ENCODE assay signal across 9 mouse cellular contexts in genomic region chr11:101645411-101646282, GRCm38 (mm10). TPM values are rescaled to one million over a fixed set of nuclear protein-coding genes. Genes with fewer than 3 reads are reported as not detected.
DNase-seq lines count a peak whose midpoint lies in the region; ATAC-seq lines count a peak whose summit lies in the region.
"Not testable (repeated sequence)": the region's sequence is repeated elsewhere in the genome, so short reads cannot be mapped to it uniquely, and the experiment has no call there.
"Had no signal": no experiment of that assay in that cellular context is flagged by ENCODE, and none has a peak within 500 bp of the region (broad histone marks: within the 10 kb centered on the region; RNA-seq: fewer than 3 reads in every experiment).

No protein-coding gene starts in this region.

- peak; percentile 68 to 73 for DNase-seq in adrenal gland, postnatal 36 days
- DNase-seq in embryonic facial prominence, embryonic 11.5 days (ENCODE audit: low spot score), result peak; percentile 84
- DNase-seq in left cerebral cortex, postnatal 36 days (ENCODE audit: low spot score in 2 of 2), result peak; percentile 73 to 74
- DNase-seq in right cerebral cortex, postnatal 14 days, result peak; percentile 62
- peak; percentile 56 for DNase-seq in urinary bladder, postnatal 25 days (ENCODE audit: low spot score)

- peak overlapping the region; percentile 83 for H3K27ac ChIP-seq in embryonic facial prominence, embryonic 11.5 days (replicated peaks; ENCODE audit: low read depth, low read length)
- H3K27ac ChIP-seq in intestine, embryonic 16.5 days (ENCODE audit: low read length), result peak overlapping the region; percentile 72

- not testable (repeated sequence) for H3K9me3 ChIP-seq in embryonic facial prominence, embryonic 11.5 days (replicated peaks; ENCODE audit: control insufficient read depth, low read length); intestine, embryonic 16.5 days (ENCODE audit: control insufficient read depth, low read length)

- not testable (repeated sequence) for H3K4me1 ChIP-seq in embryonic facial prominence, embryonic 11.5 days (ENCODE audit: control insufficient read depth, insufficient read depth, low read length); intestine, embryonic 16.5 days (ENCODE audit: control insufficient read depth, insufficient read depth, low read length)

- peak overlapping the region; percentile 19; the same call in 1 of the 2 replicates for H3K4me2 ChIP-seq in embryonic facial prominence, embryonic 11.5 days (ENCODE audit: low read depth, low read length)
- peak overlapping the region; percentile 47 for H3K4me2 ChIP-seq in intestine, embryonic 16.5 days (ENCODE audit: low read depth, low read length)

- 0 out of 2 replicates have a peak overlapping the region, but pooled peaks have one; percentile 18 for H3K4me3 ChIP-seq in embryonic facial prominence, embryonic 11.5 days (ENCODE audit: low read depth, low read length)
- peak overlapping the region; percentile 37 for H3K4me3 ChIP-seq in intestine, embryonic 16.5 days (ENCODE audit: low read length)

- intact Hi-C loops in left cerebral cortex, postnatal 36 days (cut with DNase I), result not testable (repeated sequence)

- peak; percentile 86 for ATAC-seq in embryonic facial prominence, embryonic 11.5 days (replicated peaks; ENCODE audit: insufficient number of reproducible peaks, low FRiP score, low TSS enrichment, low read depth)
- ATAC-seq in granulocyte monocyte progenitor cell, adult 5-6 weeks (replicated peaks; ENCODE audit: poor library complexity, severe bottlenecking), result peak; percentile 68
- ATAC-seq in intestine, embryonic 16.5 days, result peak; percentile 79
- ATAC-seq in megakaryocyte-erythroid progenitor cell, adult 5-6 weeks (replicated peaks; ENCODE audit: low FRiP score, low TSS enrichment, poor library complexity, severe bottlenecking), result peak; percentile 81

- not testable (repeated sequence) for H3K36me3 ChIP-seq in embryonic facial prominence, embryonic 11.5 days (replicated peaks; ENCODE audit: control insufficient read depth, insufficient read depth, low read depth, low read length); intestine, embryonic 16.5 days (ENCODE audit: control insufficient read depth, insufficient read depth, low read length)

- not testable (repeated sequence) for H3K27me3 ChIP-seq in embryonic facial prominence, embryonic 11.5 days (ENCODE audit: control insufficient read depth, insufficient read depth, low read length); intestine, embryonic 16.5 days (replicated peaks; ENCODE audit: control insufficient read depth, insufficient read depth, low read length)

- under 1% methylated on average over 43 of the region's 56 CpGs for whole genome bisulfite sequencing in embryonic facial prominence, embryonic 11.5 days
- under 1% methylated on average over 42 of the region's 56 CpGs for WGBS in intestine, embryonic 16.5 days

- peak overlapping the region; percentile 48 for H3K9ac ChIP-seq in embryonic facial prominence, embryonic 11.5 days (replicated peaks; ENCODE audit: low read length)
- H3K9ac ChIP-seq in intestine, embryonic 16.5 days (ENCODE audit: low read depth, low read length), result peak overlapping the region; percentile 56; the same call in 1 of the 2 replicates

RNA-seq across cellular contexts. Expression of gene Rdm1, which starts 18.7 kb away (rescaled TPM):
- total RNA-seq in adrenal gland, postnatal 36 days (2021), result 10 to 100 TPM; 24.0 to 31.6 TPM
- polyA plus RNA-seq in embryonic facial prominence, embryonic 11.5 days (2014; fragmentation: Nextera tagmentation; extraction: Ambion mirVana), result 37.3 and 43.0 TPM in 2 replicates
- total RNA-seq in granulocyte monocyte progenitor cell, adult 5-6 weeks (2014; fragmentation: Nextera tagmentation), result 6.4 and 28.8 TPM in 2 replicates
- 6.2 and 17.0 TPM in 2 replicates for total RNA-seq in granulocyte monocyte progenitor cell, adult 5-6 weeks (2017)
- 36.3 and 41.7 TPM in 2 replicates for polyA plus RNA-seq in intestine, embryonic 16.5 days (2015; fragmentation: Nextera tagmentation; extraction: Ambion mirVana)
- 1 to 10 TPM; 6.0 to 6.5 TPM for total RNA-seq in left cerebral cortex, postnatal 36 days (2021)
- 13.0 and 21.8 TPM in 2 replicates for total RNA-seq in megakaryocyte-erythroid progenitor cell, adult 5-6 weeks (2014; fragmentation: Nextera tagmentation)
- total RNA-seq in megakaryocyte-erythroid progenitor cell, adult 5-6 weeks (2017), result 2.0 and 5.3 TPM in 2 replicates

RNA-seq across cellular contexts. Expression of gene Arl4d, which starts 19.7 kb away (rescaled TPM):
- 10 to 100 TPM; 11.4 to 12.5 TPM for total RNA-seq in adrenal gland, postnatal 36 days (2021)
- 2.8 and 4.3 TPM in 2 replicates for polyA plus RNA-seq in embryonic facial prominence, embryonic 11.5 days (2014; fragmentation: Nextera tagmentation; extraction: Ambion mirVana)
- total RNA-seq in granulocyte monocyte progenitor cell, adult 5-6 weeks (2014; fragmentation: Nextera tagmentation), result 1.1 TPM in 1 of 2 replicates, not detected in the other
- total RNA-seq in granulocyte monocyte progenitor cell, adult 5-6 weeks (2017), result 0.34 and 0.77 TPM in 2 replicates
- polyA plus RNA-seq in intestine, embryonic 16.5 days (2015; fragmentation: Nextera tagmentation; extraction: Ambion mirVana), result 6.6 and 6.9 TPM in 2 replicates
- total RNA-seq in left cerebral cortex, postnatal 36 days (2021), result 10 to 100 TPM; 18.3 to 38.8 TPM
- total RNA-seq in megakaryocyte-erythroid progenitor cell, adult 5-6 weeks (2014; fragmentation: Nextera tagmentation), result 0.22 TPM in 1 of 2 replicates, not detected in the other
- total RNA-seq in megakaryocyte-erythroid progenitor cell, adult 5-6 weeks (2017), result 5.8 TPM in 1 of 2 replicates, not detected in the other

RNA-seq across cellular contexts. Expression of gene Gm11634, which starts 46.6 kb away (rescaled TPM):
- not detected for total RNA-seq in adrenal gland, postnatal 36 days (2021)
- polyA plus RNA-seq in embryonic facial prominence, embryonic 11.5 days (2014; fragmentation: Nextera tagmentation; extraction: Ambion mirVana), result not detected in 2 replicates
- total RNA-seq in granulocyte monocyte progenitor cell, adult 5-6 weeks (2014; fragmentation: Nextera tagmentation), result not detected in 2 replicates
- not detected in 2 replicates for total RNA-seq in granulocyte monocyte progenitor cell, adult 5-6 weeks (2017)
- polyA plus RNA-seq in intestine, embryonic 16.5 days (2015; fragmentation: Nextera tagmentation; extraction: Ambion mirVana), result not detected in 2 replicates
- not detected for total RNA-seq in left cerebral cortex, postnatal 36 days (2021)
- total RNA-seq in megakaryocyte-erythroid progenitor cell, adult 5-6 weeks (2014; fragmentation: Nextera tagmentation), result not detected in 2 replicates
- total RNA-seq in megakaryocyte-erythroid progenitor cell, adult 5-6 weeks (2017), result not detected in 2 replicates
- polyA plus RNA-seq: large intestine, adult 2 months had no signal

Comparison
In these comparisons a context has a peak if more than half of its experiments do, and no peak if none do; other contexts are left out.
1. Peak in every context shown above with its lines: DNase-seq, ATAC-seq, H3K4me3 ChIP-seq and H3K27ac ChIP-seq.